Mouse (Mus musculus): ENCODE results near the gene Kif5c.

Kif5c gene

DNA sequence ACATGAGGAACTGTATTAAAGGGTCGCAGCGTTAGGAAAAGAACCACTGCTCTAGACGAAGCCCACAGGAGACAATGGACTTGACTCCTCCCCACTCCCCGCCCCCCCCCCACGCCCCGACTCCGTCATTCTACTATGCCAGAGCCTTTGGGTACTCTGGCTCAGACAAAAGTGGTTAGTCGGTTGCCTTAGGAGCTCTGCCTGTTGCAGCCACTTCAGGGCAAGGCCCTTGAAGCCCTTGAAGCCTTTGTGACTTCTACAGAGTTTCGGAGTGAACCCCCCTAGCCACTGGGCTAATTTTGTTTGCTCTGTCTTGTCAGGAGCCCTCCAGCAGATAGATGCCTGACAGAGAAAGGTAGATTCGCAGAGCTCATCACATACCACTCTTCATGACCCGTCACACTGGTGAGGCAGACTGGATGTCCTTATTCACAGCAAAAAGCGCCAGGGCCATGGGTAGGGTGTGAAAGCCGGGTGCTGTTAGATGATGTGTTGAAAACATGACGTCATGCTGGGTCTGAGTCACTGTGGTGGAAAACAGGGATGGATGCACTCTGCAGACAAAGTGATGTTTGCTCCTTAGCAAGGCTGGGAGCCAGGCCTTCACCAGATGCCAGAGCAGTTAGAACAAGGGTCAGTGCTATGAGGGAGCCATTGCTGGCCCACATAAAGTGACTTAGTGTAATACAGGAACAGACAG lies 178.5 kb downstream of the Kif5c start:
- WGBS: 70% methylated on average over 14 of the region's 14 CpGs

GRCm38 (mm10) chr2:49804448-49804847 lies 185.3 kb downstream of the Kif5c start:
- WGBS: 94% methylated on average over 8 of the region's 8 CpGs

DNA sequence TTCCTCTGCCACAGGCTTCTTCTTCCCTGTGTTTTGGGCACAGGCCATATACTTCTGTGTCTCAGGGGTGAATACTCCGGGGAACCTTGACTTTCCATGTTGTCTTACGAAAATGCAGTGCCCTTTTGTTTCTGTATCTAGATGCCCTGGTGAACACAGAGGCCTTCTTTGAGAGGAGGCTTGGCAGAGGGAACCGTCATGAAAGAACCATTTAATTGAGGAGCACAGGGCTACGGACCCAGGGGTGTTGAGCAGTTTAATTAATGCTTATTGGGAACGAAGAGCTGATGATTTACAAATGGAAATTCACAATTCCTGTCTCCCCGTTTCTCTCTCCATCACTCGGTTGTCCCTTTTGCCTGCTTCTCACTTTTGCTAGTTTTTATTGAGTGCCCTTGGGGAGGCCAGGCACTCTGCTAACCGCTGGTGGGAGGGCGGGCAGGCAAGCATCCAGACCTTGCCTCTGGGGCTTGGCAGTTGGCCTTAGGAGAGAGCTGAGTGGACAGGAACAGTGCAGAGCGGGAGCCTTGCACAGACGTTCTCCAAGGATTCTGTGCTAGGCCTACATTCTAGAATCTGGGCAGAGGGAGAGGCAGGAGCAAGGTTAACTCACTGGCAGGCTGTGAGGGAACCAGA lies 186.8 kb downstream of the Kif5c start:
- 69% methylated on average over 11 of the region's 11 CpGs for WGBS

GRCm38 (mm10) chr2:49809496-49809895 lies 190.4 kb downstream of the Kif5c start:
- 91% methylated on average over 6 of the region's 6 CpGs for WGBS

DNA sequence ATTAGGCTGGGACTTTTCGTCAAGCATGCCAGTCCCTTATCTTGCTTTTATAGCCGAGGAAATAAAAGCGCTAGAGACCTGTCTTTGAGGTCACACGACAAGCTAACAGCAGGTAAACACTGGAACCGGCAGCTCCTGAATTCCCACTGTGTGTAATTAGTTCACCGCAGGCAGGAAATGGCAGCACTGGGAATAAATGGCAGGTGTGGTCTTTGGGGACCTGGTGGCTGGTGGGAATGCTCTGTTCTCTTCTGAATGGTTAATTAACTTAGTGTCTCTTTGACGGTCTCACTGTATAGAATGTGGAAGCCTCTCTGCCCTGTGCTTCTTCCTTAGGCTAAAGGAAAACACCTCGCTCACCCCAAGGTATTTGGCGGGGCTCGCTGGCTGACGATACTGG lies 192.3 kb downstream of the Kif5c start:
- 69% methylated on average over 11 of the region's 11 CpGs for WGBS

GRCm38 (mm10) chr2:49811871-49812363 lies 192.8 kb downstream of the Kif5c start:
- WGBS: 50% methylated on average over 4 of the region's 4 CpGs

GRCm38 (mm10) chr2:49813151-49813550 lies 194.1 kb downstream of the Kif5c start:
- whole genome bisulfite sequencing: 79% methylated on average over 4 of the region's 4 CpGs

DNA sequence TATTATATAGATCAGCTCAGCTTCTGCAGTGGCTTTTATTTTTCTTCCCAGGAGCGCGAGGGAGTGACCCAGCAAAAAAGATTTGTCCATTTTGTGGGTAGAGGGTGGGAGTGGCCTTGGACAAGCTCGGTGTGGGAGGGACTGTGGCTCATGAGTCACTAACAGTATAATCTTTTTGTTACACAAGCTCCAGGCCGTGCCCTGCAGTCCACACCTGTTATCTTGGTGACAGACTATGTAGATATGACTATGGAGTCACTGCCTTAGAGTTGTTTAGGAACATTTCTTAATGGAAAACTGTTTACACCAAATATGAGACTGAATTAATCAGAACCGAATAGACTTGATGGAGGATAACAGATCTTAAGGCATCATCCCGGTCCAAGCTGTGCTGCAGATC lies 194.9 kb downstream of the Kif5c start:
- 80% methylated on average over 6 of the region's 6 CpGs for WGBS

DNA sequence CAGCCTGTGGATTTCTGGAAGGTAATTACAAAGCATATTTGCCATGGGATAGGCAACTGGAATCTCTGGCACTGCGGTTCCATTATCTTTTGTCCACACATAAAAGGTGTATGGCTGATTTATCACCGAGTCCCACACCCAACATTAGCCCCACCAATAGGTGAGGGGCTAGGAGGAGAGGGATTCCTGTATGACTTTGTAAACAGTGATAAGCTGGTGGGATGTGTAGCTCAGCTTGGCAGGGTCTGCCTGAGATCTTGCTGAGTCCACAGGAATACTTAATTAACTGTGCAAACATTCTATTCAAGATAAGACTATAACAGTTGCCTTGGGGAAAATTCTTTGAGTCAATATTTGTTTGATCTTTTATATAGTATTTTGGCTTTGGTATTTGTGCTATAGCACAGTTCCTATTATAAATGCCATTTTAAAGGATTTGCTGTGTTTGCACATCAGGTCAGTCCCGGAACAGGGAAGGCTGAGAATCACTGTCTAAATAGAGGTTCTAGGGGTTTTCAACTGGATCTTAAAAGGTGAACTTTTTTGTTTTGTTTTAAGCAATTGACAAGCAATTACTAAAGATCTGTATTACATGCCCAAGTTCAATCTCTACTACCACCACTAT lies 196.7 kb downstream of the Kif5c start:
- 93% methylated on average over 3 of the region's 3 CpGs for WGBS

DNA sequence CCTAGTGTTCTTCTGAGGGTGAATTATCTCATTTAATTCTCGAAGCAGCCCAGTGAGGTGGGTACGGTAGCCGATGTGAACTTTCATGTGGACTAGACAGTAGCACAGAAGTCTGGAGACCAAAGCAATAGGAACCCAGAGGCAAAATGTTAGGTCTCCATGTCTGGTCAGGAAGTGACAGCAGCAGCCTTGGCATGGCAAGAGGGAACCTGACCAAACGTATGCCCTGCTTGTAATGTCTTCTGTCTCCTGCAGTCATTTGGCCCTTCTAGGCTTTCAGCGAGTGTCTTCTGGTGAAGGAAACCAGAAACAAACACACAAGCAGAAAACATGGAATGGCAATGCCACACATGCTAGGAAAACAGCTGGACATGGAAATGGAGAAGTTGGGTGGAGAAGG lies 197.5 kb downstream of the Kif5c start:
- 92% methylated on average over 5 of the region's 5 CpGs for WGBS

- WGBS: 91% methylated on average over 3 of the region's 3 CpGs
Measured at GRCm38 (mm10) chr2:49817151-49817550, 198.1 kb downstream of the Kif5c start.

- 88% methylated on average over 5 of the region's 5 CpGs for WGBS
Measured at GRCm38 (mm10) chr2:49818126-49818525, 199.0 kb downstream of the Kif5c start.

- 70% methylated on average over 1 of the region's 1 CpGs for WGBS
Measured at GRCm38 (mm10) chr2:49822312-49822711, 203.2 kb downstream of the Kif5c start.

Data from cerebral cortex, adult 2 months (tissue).